25 mouse cellular contexts compared by ENCODE assay signal in genomic region chr5:150478612-150479011, GRCm38 (mm10). TPM values are rescaled to one million over a fixed set of nuclear protein-coding genes. Genes with fewer than 3 reads are reported as not detected.
DNase-seq lines count a peak whose midpoint lies in the region; ATAC-seq and TF ChIP-seq lines count a peak whose summit lies in the region.
"Had no signal": no experiment of that assay in that cellular context is flagged by ENCODE, and none has a peak within 500 bp of the region (broad histone marks: within the 10 kb centered on the region; RNA-seq: fewer than 3 reads in every experiment).

No protein-coding gene starts in this region.

- H3K4me1 ChIP-seq in kidney, embryonic 14.5 days (ENCODE audit: control insufficient read depth, insufficient read depth, low read length), result 0 out of 2 replicates have a peak, but pooled peaks cover 3% of the 10 kb centered on the region
- H3K4me1 ChIP-seq in lung, postnatal 0 days (ENCODE audit: insufficient read depth, low read depth, low read length), result no peaks in the 10 kb centered on the region
- no peaks in the 10 kb centered on the region for H3K4me1 ChIP-seq in heart, embryonic 15.5 days (replicated peaks)
- H3K4me1 ChIP-seq: embryonic facial prominence, embryonic 12.5 days; forebrain, embryonic 13.5 days; neural tube, embryonic 13.5 days had no signal

- WGBS in kidney, embryonic 14.5 days, result 56% methylated on average over 4 of the region's 4 CpGs
- WGBS in lung, postnatal 0 days, result 50% methylated on average over 4 of the region's 4 CpGs
- WGBS in heart, embryonic 15.5 days, result 52% methylated on average over 4 of the region's 4 CpGs

- TF ChIP-seq EP300 in lung, postnatal 0 days (IDR thresholded peaks at IDR 0.05), result peak; percentile 44; the same call in 1 of the 2 replicates

- H3K27ac ChIP-seq in kidney, embryonic 14.5 days (ENCODE audit: low read depth, low read length), result no peak overlapping the region
- H3K27ac ChIP-seq in lung, postnatal 0 days (ENCODE audit: low read length), result no peak overlapping the region
- H3K27ac ChIP-seq in heart, embryonic 15.5 days, result peak overlapping the region; percentile 47
- H3K27ac ChIP-seq: embryonic facial prominence, embryonic 12.5 days; forebrain, embryonic 13.5 days; neural tube, embryonic 13.5 days had no signal

- no peak overlapping the region for H3K9ac ChIP-seq in kidney, embryonic 14.5 days (ENCODE audit: low read depth, low read length)
- no peak overlapping the region for H3K9ac ChIP-seq in lung, postnatal 0 days (replicated peaks; ENCODE audit: low read depth)
- H3K9ac ChIP-seq in heart, embryonic 15.5 days, result no peak overlapping the region
- H3K9ac ChIP-seq: embryonic facial prominence, embryonic 12.5 days; forebrain, embryonic 13.5 days; neural tube, embryonic 13.5 days had no signal

- no peaks in the 10 kb centered on the region for H3K36me3 ChIP-seq in kidney, embryonic 14.5 days (ENCODE audit: control insufficient read depth, insufficient read depth, low read length)
- H3K36me3 ChIP-seq in lung, postnatal 0 days (ENCODE audit: insufficient read depth, low read length), result no peaks in the 10 kb centered on the region
- H3K36me3 ChIP-seq in heart, embryonic 15.5 days, result peaks cover 46% of the 10 kb centered on the region
- H3K36me3 ChIP-seq: embryonic facial prominence, embryonic 12.5 days had no signal

- H3K4me3 ChIP-seq in kidney, embryonic 14.5 days (ENCODE audit: low read length), result no peak overlapping the region
- no peak overlapping the region for H3K4me3 ChIP-seq in lung, postnatal 0 days (ENCODE audit: low read depth, low read length)
- H3K4me3 ChIP-seq in heart, embryonic 15.5 days, result no peak overlapping the region
- H3K4me3 ChIP-seq: embryonic facial prominence, embryonic 12.5 days; erythroblast, embryonic 14.5 days; forebrain, embryonic 13.5 days; neural tube, embryonic 13.5 days had no signal

- no peaks in the 10 kb centered on the region for H3K27me3 ChIP-seq in kidney, embryonic 14.5 days (ENCODE audit: control insufficient read depth, insufficient read depth, low read length)
- H3K27me3 ChIP-seq in lung, postnatal 0 days (replicated peaks; ENCODE audit: insufficient read depth, low read length), result no peaks in the 10 kb centered on the region
- H3K27me3 ChIP-seq in heart, embryonic 15.5 days, result no peaks in the 10 kb centered on the region
- H3K27me3 ChIP-seq: embryonic facial prominence, embryonic 12.5 days; forebrain, embryonic 13.5 days; neural tube, embryonic 13.5 days; Patski had no signal

- no peak for ATAC-seq in kidney, embryonic 14.5 days (ENCODE audit: low FRiP score, low TSS enrichment)
- peak; percentile 56 for ATAC-seq in lung, postnatal 0 days
- ATAC-seq in heart, embryonic 15.5 days (replicated peaks; ENCODE audit: insufficient number of reproducible peaks, insufficient read depth, low FRiP score, low read depth), result peak; percentile 66
- ATAC-seq: forebrain, embryonic 13.5 days; Patski had no signal

- H3K4me2 ChIP-seq in kidney, embryonic 14.5 days (replicated peaks; ENCODE audit: low read depth, low read length), result no peak overlapping the region
- H3K4me2 ChIP-seq in lung, postnatal 0 days (replicated peaks; ENCODE audit: low read depth, low read length), result no peak overlapping the region
- H3K4me2 ChIP-seq in heart, embryonic 15.5 days, result no peak overlapping the region
- H3K4me2 ChIP-seq: embryonic facial prominence, embryonic 12.5 days; forebrain, embryonic 13.5 days; neural tube, embryonic 13.5 days had no signal

- DNase-seq in kidney, postnatal 10 days, result peak; percentile 27
- peak; percentile 15 for DNase-seq in lung, postnatal 0 days (ENCODE audit: low spot score)
- DNase-seq in lung, adult 18-20 months, result no peak
- DNase-seq in yolk sac, embryonic 10.5 days (ENCODE audit: low spot score), result peak; percentile 29
- DNase-seq in layer of hippocampus, adult 8-10 months (ENCODE audit: low spot score in 2 of 2), result no peak
- DNase-seq in urinary bladder, postnatal 25 days (ENCODE audit: low spot score), result no peak
- DNase-seq: adrenal gland, adult 8-10 months; cerebellum, adult 9-10 months; gastrocnemius, postnatal 10 days; kidney, adult 11 months; left cerebral cortex, postnatal 4 days; liver; midbrain, embryonic 14.5 days; right cerebral cortex, postnatal 14 days; thymus, postnatal 4 days had no signal

- no peaks in the 10 kb centered on the region for H3K9me3 ChIP-seq in kidney, embryonic 14.5 days (ENCODE audit: control insufficient read depth, low read length)
- no peaks in the 10 kb centered on the region for H3K9me3 ChIP-seq in lung, postnatal 0 days (ENCODE audit: low read length)
- no peaks in the 10 kb centered on the region for H3K9me3 ChIP-seq in heart, embryonic 15.5 days (replicated peaks)
- H3K9me3 ChIP-seq: embryonic facial prominence, embryonic 12.5 days; forebrain, embryonic 13.5 days; neural tube, embryonic 13.5 days had no signal

- TF ChIP-seq CTCF in lung, postnatal 0 days (IDR thresholded peaks at IDR 0.05), result no peak

RNA-seq across cellular contexts. Expression of gene Zar1l, which starts 39.4 kb away (rescaled TPM):
- not detected in 2 replicates for polyA plus RNA-seq in kidney, embryonic 14.5 days (2014; fragmentation: Nextera tagmentation; extraction: Ambion mirVana)
- not detected in 2 replicates for polyA plus RNA-seq in lung, postnatal 0 days (2015; fragmentation: Nextera tagmentation; extraction: Ambion mirVana)
- polyA plus RNA-seq in heart, embryonic 15.5 days (2015; fragmentation: Nextera tagmentation; extraction: Ambion mirVana), result not detected in 2 replicates
- total RNA-seq in layer of hippocampus, adult 8-10 months (2022), result under 1 TPM in 1 of 4 experiments, not detected in 3; 0.43 TPM
- total RNA-seq: adrenal gland, adult 8-10 months; gastrocnemius, postnatal 10 days; left cerebral cortex, postnatal 4 days had no signal
- polyA plus RNA-seq: embryonic facial prominence, embryonic 12.5 days; erythroblast, embryonic 14.5 days; forebrain, embryonic 13.5 days; hindbrain, embryonic 11.5 days; midbrain, embryonic 14.5 days; neural tube, embryonic 13.5 days; Patski; spleen, adult 2 months; stomach, embryonic 14.5 days had no signal

RNA-seq across cellular contexts. Expression of gene Brca2, which starts 43.8 kb away (rescaled TPM):
- polyA plus RNA-seq in kidney, embryonic 14.5 days (2014; fragmentation: Nextera tagmentation; extraction: Ambion mirVana), result 24.5 and 28.6 TPM in 2 replicates
- 5.3 and 6.5 TPM in 2 replicates for polyA plus RNA-seq in lung, postnatal 0 days (2015; fragmentation: Nextera tagmentation; extraction: Ambion mirVana)
- 17.1 TPM in 2 replicates for polyA plus RNA-seq in heart, embryonic 15.5 days (2015; fragmentation: Nextera tagmentation; extraction: Ambion mirVana)
- 10 to 100 TPM in 1 of 4 experiments, 1 to 10 TPM in 3; 5.9 to 10.4 (median 6.8) TPM for total RNA-seq in layer of hippocampus, adult 8-10 months (2022)

Comparison
In these comparisons a context has a peak if more than half of its experiments do, and no peak if none do; other contexts are left out.
1. DNase-seq: peak in kidney, postnatal 10 days (single experiment), lung, postnatal 0 days (single experiment) and yolk sac, embryonic 10.5 days (single experiment); none in lung, adult 18-20 months (0 of 2), layer of hippocampus, adult 8-10 months (0 of 2) and urinary bladder, postnatal 25 days (single experiment).